Mouse (Mus musculus): ENCODE data around the gene Dock10.
"Not testable (repeated sequence)": the region's sequence is repeated elsewhere in the genome, so short reads cannot be mapped to it uniquely, and the experiment has no call there.

Gene Dock10

GRCm38 (mm10) chr1:80757977-80758797, at the start of gene Dock10:
Dock10 (minus strand) TSS chr1:80758527.
- DNase-seq (ENCODE audit: low read depth, low spot score) = peak; percentile 11

- no peak for DNase-seq (ENCODE audit: low read depth, low spot score)
These were observed 48.6 kb upstream of the Dock10 start for GRCm38 (mm10) chr1:80806835-80807398.

- DNase-seq (ENCODE audit: low read depth, low spot score) = no peak
These were observed 43.7 kb upstream of the Dock10 start for GRCm38 (mm10) chr1:80802023-80802422.

GRCm38 (mm10) chr1:80785066-80785779, 26.9 kb upstream of the Dock10 start:
- DNase-seq (ENCODE audit: low read depth, low spot score) = no peak

GRCm38 (mm10) chr1:80784155-80784554, 25.8 kb upstream of the Dock10 start:
- DNase-seq (ENCODE audit: low read depth, low spot score) = no peak

GRCm38 (mm10) chr1:80765504-80765903, 7.2 kb upstream of the Dock10 start:
- DNase-seq (ENCODE audit: low read depth, low spot score) = no peak

GRCm38 (mm10) chr1:80763042-80763950, 5.0 kb upstream of the Dock10 start:
- no peak for DNase-seq (ENCODE audit: low read depth, low spot score)

- no peak for DNase-seq (ENCODE audit: low read depth, low spot score)
These were observed 464 bp upstream of the Dock10 start for GRCm38 (mm10) chr1:80758798-80759184.

- no peak for DNase-seq (ENCODE audit: low read depth, low spot score)
These were observed 714 bp downstream of the Dock10 start for GRCm38 (mm10) chr1:80757650-80757976.

GRCm38 (mm10) chr1:80756824-80757649, 1.3 kb downstream of the Dock10 start:
- no peak for DNase-seq (ENCODE audit: low read depth, low spot score)

- no peak for DNase-seq (ENCODE audit: low read depth, low spot score)
These were observed 2.3 kb downstream of the Dock10 start for GRCm38 (mm10) chr1:80756060-80756439.

- no peak for DNase-seq (ENCODE audit: low read depth, low spot score)
These were observed 2.8 kb downstream of the Dock10 start for GRCm38 (mm10) chr1:80755296-80756059.

GRCm38 (mm10) chr1:80749122-80749521, 9.2 kb downstream of the Dock10 start:
- DNase-seq (ENCODE audit: low read depth, low spot score) = not testable (repeated sequence)

GRCm38 (mm10) chr1:80746691-80747463, 11.4 kb downstream of the Dock10 start:
- DNase-seq (ENCODE audit: low read depth, low spot score) = no peak

- no peak for DNase-seq (ENCODE audit: low read depth, low spot score)
These were observed 12.1 kb downstream of the Dock10 start for GRCm38 (mm10) chr1:80746195-80746594.

- no peak for DNase-seq (ENCODE audit: low read depth, low spot score)
These were observed 18.9 kb downstream of the Dock10 start for GRCm38 (mm10) chr1:80739472-80739871.

GRCm38 (mm10) chr1:80737812-80738391, 20.4 kb downstream of the Dock10 start:
- DNase-seq (ENCODE audit: low read depth, low spot score) = no peak

GRCm38 (mm10) chr1:80730582-80730981, 27.7 kb downstream of the Dock10 start:
- no peak for DNase-seq (ENCODE audit: low read depth, low spot score)

GRCm38 (mm10) chr1:80730174-80730573, 28.2 kb downstream of the Dock10 start:
- no peak for DNase-seq (ENCODE audit: low read depth, low spot score)

All from retina, postnatal 7 days (tissue).